Mouse (Mus musculus): ENCODE results near the gene Tmem246. TPM values are rescaled to one million over a fixed set of nuclear protein-coding genes. Genes with fewer than 3 reads are reported as not detected.

Tmem246 gene
- polyA plus RNA-seq, 1 experiment from 2014 or later, result 31.0 TPM

GRCm38 (mm10) chr4:49535036-49535435, 62.6 kb downstream of the Tmem246 start:
- WGBS, result 85% methylated on average over 3 of the region's 3 CpGs
- Histone ChIP-seq H3K9me3 (replicated peaks) (0 out of 2 replicates have a peak, but pooled peaks cover 4% of the 10 kb centered on the region), H3K27me3 (no peaks in the 10 kb centered on the region), H3K4me1 (no peaks in the 10 kb centered on the region), H3K4me3 (no peak overlapping the region), H3K27ac (no peak overlapping the region), H3K9ac (no peak overlapping the region), H3K36me3 (peaks cover 20% of the 10 kb centered on the region), H3K4me2 (replicated peaks) (no peak overlapping the region)
- no peak for ATAC-seq (ENCODE audit: low FRiP score)

Other genes with a start within 250 kb of the Tmem246 start
- not detected in 2 replicates for gene Acnat2, start 189.7 kb downstream of the Tmem246 start, polyA plus RNA-seq (2016; fragmentation: Nextera tagmentation; extraction: Ambion mirVana)
- gene Acnat1, start 124.0 kb downstream of the Tmem246 start, polyA plus RNA-seq (2016; fragmentation: Nextera tagmentation; extraction: Ambion mirVana), result not detected in 2 replicates
- gene Baat, start 91.3 kb downstream of the Tmem246 start, polyA plus RNA-seq (2016; fragmentation: Nextera tagmentation; extraction: Ambion mirVana), result 0.17 and 0.18 TPM in 2 replicates
- gene Mrpl50, start 76.8 kb downstream of the Tmem246 start, polyA plus RNA-seq (2016; fragmentation: Nextera tagmentation; extraction: Ambion mirVana), result 80.7 and 82.2 TPM in 2 replicates
- 14.9 and 16.7 TPM in 2 replicates for gene Zfp189, start 76.7 kb downstream of the Tmem246 start, polyA plus RNA-seq (2016; fragmentation: Nextera tagmentation; extraction: Ambion mirVana)
- 0.20 TPM in 1 of 2 replicates, not detected in the other for gene Aldob, start 48.3 kb downstream of the Tmem246 start, polyA plus RNA-seq (2016; fragmentation: Nextera tagmentation; extraction: Ambion mirVana)
- gene Rnf20, start 34.1 kb upstream of the Tmem246 start, polyA plus RNA-seq (2016; fragmentation: Nextera tagmentation; extraction: Ambion mirVana), result 67.6 TPM in 2 replicates
- gene Ppp3r2, start 84.1 kb upstream of the Tmem246 start, polyA plus RNA-seq (2016; fragmentation: Nextera tagmentation; extraction: Ambion mirVana), result 0.17 and 0.18 TPM in 2 replicates
- gene Grin3a, start 247.9 kb upstream of the Tmem246 start, polyA plus RNA-seq (2016; fragmentation: Nextera tagmentation; extraction: Ambion mirVana), result 4.2 and 4.4 TPM in 2 replicates